Mouse (Mus musculus): ENCODE data around the gene Plekho2. TPM values are rescaled to one million over a fixed set of nuclear protein-coding genes. Genes with fewer than 3 reads are reported as not detected.

Gene Plekho2
- total RNA-seq, 2 experiments from 2014 or later = 13.2 to 17.6 TPM

DNA sequence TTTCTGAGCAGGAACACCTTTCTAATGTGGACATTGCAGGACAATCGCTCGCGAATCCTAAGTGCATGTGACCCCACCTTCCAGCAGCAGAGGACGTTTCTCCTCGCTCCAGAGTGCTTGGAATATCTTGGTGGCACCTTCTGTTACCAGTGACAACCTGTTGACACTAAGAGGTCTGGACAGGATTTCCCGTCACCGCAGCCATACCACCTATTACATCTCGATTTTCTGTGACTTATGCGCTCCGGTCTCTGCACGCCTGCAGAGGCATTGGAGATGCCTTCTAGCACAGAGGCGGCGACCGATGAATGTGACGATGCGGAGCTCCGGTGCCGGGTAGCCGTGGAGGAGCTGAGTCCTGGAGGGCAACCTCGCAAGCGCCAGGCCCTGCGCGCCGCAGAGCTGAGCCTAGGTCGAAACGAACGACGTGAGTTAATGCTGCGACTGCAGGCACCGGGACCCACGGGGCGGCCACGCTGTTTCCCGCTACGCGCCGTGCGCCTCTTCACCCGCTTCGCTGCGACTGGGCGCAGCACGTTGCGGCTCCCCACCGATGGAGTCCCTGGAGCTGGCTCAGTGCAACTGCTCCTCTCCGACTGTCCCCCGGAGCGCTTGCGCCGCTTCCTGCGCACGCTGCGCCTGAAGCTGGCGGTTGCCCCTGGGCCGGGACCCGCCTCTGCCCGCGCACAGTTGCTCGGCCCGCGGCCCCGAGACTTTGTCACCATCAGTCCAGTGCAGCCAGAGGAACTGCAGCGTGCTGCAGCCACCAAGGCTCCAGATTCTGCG lies 7.9 kb upstream of the Plekho2 start:
- intact Hi-C loops (cut with DNase I) = no loop called here
- DNase-seq (ENCODE audit: low spot score in 2 of 2) = peak; percentile 28 to 38

- intact Hi-C loops (cut with DNase I) = no loop called here
- no peak for DNase-seq (ENCODE audit: low spot score in 2 of 2)
These were observed 7.4 kb upstream of the Plekho2 start for GRCm38 (mm10) chr9:65587270-65587572.

DNA sequence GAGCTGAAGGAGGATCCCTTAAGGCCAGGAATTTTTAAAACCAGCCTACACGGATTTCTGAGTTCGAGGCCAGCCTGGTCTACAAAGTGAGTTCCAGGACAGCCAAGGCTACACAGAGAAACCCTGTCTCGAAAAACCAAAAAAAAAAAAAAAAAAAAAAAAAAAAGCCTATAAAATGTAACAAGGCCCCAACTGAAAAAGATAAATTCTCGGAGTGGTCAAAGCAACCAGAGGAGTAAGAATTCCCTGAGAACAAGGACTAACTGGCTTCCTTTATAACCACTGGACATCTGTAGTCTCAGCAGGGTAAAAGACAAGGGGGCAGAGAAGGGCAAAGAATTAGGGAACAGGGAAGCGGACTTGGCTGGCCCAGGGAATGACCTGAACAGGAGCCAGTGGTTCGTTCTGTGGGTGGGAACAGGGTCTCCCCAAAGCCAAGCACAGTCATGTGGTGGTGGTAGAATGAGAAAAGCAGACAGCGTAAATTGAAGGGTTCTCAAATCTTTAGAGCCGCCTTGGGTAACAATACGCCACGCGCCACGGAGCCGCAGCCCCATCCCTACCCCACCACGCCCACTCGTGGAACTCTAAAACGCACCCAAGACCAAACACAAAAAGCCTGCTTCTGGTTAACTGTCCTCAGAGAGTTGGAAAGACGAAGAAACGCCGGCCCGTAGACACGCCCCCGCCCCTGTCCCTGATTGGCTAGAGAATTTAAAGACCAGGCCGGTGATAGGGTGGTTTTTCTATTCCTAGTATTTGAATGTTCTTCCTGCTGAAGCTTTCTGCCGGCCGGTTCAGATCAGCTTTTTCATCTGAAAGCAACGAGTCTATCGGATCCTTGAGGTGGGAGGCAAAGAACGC lies 6.8 kb upstream of the Plekho2 start, which contains the start of gene Pif1:
Gene Pif1 (plus strand): TSS at position 755 of the 864 bp plus-strand sequence.
- peak; percentile 51 to 70 for DNase-seq (ENCODE audit: low spot score in 2 of 2)
- intact Hi-C loops (cut with DNase I) = no loop called here

DNA sequence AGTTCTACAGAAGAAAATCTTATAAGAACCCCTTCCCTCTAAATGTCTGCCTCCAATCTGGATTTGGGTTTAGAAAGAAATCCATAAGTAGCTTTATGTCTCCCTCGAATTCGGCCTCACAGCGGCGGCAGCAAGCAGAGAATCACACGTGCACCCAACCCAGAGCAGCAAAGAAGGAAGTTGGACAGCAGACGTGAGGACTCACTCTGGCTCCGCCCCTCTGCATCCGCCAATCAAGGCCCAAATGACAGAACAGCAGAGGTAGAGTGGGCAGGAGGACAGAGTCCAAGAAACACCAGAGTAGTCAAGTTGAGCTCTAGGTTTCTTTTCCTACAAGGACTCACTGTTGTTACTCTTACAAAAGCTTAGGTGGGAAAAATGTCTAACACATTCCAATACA lies 3.2 kb upstream of the Plekho2 start:
- no peak for DNase-seq (ENCODE audit: low spot score in 2 of 2)
- intact Hi-C loops (cut with DNase I) = loop anchor here (5.0 kb wide), 1 partner anchor 121 kb away; the partner anchor contains the start of gene Spg21

DNA sequence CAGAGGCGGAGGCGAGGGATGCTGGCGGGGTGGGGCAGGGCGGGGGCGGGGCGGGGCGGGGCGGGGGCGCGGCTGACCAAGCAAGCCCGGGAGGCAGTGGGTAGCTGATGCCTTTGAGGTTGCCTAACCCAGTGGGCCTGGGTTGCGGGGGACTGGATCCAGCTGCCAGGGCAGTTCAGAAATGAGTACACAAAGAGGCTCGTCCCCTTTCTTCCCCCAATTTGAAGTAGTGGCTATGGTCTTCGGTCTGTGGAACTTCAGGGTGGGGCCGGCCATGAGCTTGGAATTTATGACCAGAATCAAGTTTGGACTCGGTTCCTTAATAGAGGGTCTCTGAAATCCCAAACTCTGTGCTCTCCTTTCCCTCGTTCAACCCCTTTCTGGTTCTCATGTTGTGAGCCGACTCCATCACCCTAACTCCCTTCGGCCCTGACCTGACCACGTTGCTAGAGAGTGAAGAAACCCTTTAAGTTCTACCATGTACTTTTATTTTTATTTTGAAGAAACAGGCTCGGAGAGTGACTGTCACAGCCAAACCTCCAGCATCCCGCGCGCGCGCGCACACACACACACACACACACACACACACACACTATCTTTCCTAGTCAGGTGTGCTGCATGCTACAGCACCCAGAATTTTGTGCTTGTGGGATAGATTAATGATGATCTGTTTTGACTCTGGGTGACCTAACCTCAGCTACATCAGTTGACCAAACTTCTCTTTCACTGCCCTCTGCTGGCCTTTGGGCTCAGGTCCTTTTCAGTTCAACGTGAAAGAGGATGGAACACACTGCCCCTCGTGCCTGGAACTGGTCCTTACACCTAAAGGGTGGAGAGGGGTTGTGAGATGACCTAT lies 789 bp upstream of the Plekho2 start:
- intact Hi-C loops (cut with DNase I) = loop anchor here (1.0 to 5.0 kb wide), 2 partner anchors 56 to 118 kb away; partner anchors contain the start of gene Spg21
- peak; percentile 59 to 68 for DNase-seq (ENCODE audit: low spot score in 2 of 2)

DNA sequence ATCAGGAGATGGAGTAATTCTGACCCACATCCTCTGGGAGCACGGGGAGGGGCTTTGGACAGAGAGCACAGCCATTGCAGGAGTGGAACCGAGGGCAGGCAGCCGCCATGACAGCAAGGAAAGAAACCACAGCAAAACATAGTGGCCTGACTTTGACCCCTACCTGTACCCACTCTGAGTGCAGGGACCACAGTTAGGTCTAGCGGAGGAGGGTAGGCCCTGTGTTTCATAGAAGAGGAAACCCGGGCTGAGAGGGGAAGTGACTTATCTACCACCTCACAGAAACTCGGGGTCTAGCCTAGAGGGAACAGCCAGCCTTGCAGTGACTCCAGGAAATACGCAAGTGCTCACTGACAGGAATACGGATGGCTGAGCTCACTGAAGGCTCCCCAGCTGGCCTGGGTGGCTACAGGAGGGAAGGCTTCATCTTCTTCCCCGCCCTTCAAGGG lies 1.0 kb downstream of the Plekho2 start:
- intact Hi-C loops (cut with DNase I) = no loop called here
- DNase-seq (ENCODE audit: low spot score in 2 of 2) = no peak

- no peak for DNase-seq (ENCODE audit: low spot score in 2 of 2)
- intact Hi-C loops (cut with DNase I) = loop anchor here (2.0 kb wide), 1 partner anchor 15 kb away; no protein-coding TSS in a partner anchor
These were observed 2.2 kb downstream of the Plekho2 start for GRCm38 (mm10) chr9:65577511-65578196.

GRCm38 (mm10) chr9:65576861-65577510 lies 2.9 kb downstream of the Plekho2 start:
- intact Hi-C loops (cut with DNase I) = loop anchor here (2.0 kb wide), 1 partner anchor 14 kb away; no protein-coding TSS in a partner anchor
- DNase-seq (ENCODE audit: low spot score in 2 of 2) = no peak

DNA sequence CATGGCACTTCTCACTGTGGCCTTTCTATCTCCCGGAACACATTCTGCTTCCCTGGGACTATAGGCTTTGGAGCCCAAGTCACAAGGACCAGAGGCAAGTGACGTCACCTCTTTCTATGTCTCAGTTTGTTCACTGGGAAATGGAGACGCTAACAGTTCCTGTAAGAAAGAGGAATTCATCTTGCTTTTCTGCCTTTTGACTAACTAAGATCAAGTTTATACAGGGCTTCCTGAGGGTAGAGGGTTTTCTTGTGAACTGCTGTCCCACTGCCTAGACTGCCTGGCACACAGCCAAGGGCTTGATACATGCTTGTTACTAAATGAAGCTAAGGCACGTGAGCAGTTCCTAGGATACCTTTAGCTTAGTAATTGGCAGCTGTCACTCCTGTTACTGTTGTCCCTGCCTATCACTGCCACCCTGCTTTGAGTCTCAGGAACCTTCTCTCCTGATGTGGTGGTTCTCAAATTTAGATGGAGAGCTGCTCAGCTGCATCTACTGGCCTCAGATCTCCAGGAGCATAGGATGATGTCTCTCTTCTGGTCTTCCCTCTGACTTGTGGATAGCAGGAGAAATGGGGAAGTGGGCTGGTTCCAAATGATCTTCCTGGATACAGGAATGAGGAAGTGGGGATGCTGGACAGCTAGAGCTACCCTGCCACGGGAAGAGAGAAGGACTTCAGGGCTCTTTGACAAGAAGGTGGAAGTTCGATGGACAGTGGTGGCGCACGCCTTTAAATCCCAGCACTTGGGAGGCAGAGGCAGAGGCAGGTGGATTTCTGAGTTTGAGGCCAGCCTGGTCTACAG lies 4.2 kb downstream of the Plekho2 start:
- DNase-seq (ENCODE audit: low spot score in 2 of 2) = no peak
- intact Hi-C loops (cut with DNase I) = loop anchor here (2.0 kb wide), 1 partner anchor 13 kb away; no protein-coding TSS in a partner anchor

DNA sequence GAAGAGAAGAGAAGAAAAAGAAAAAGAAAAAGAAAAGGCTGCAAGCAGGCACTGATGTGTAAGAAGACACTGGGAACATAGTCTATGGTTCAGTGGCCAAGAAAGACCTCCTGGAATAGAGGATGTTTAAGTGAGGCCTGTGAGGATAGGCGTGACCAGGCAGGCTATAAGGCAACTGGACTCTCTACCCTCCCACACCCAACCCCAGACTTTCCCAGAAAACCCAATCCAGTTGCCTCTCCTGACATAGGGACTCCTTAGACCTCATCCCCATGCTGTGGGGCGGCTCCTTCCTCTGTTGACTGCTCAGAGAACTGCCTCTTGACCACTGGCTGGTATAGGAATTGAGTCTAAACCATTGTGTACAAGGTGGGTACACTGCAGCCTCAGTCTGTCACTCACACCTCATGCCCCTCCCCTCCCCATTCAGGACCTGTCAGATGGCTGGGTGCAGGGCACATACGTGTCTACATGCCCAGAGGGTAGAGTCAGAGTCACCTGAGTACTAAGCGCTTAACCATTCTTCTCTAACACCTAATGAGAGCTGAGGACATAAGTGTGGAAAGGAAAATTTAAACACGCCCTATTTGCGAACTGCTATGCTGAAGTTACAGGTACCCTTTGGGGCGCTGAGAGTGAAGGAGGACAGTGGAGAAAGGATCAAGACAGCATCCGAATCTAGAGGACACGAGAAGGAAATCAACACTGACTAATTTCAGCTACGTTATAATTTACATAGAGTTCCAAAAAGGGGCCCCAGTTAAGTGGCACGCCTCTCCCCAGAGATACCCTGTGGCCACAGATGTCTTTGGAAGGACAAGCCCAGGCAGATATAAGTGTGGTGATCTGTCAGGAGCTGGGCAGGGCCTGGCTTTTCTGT lies 5.1 kb downstream of the Plekho2 start:
- DNase-seq (ENCODE audit: low spot score in 2 of 2) = no peak
- intact Hi-C loops (cut with DNase I) = no loop called here

- intact Hi-C loops (cut with DNase I) = no loop called here
These were observed 7.0 kb downstream of the Plekho2 start for GRCm38 (mm10) chr9:65572837-65573236.

DNA sequence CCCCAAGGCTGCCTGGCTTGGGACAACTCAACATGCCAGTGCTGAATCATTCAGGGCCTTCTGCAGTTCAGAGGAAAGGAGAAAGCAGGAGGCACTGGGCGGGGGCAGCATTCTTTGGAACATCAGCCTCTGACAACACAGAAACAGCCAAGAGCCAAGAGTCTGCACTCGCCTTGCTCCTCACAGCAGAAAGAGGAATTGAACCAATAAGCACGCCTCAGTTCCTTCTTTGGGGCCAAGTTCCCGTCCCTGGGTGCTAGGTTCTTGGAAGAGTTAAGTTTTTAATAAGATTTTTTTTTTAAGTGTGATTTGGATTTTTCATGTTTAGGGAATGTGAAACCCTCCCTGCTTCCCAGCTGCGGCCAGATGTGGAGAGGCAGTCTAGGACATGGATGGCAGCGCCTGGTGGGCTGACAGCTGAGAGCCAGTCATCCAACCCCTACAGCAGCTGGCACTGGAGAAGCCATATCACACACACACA lies 10.3 kb downstream of the Plekho2 start:
- intact Hi-C loops (cut with DNase I) = no loop called here
- no peak for DNase-seq (ENCODE audit: low spot score in 2 of 2)

More at GRCm38 (mm10) chr9:65572837-65573236, 7.0 kb downstream of the Plekho2 start:
- no peak for DNase-seq (ENCODE audit: low spot score in 2 of 2)

DNA sequence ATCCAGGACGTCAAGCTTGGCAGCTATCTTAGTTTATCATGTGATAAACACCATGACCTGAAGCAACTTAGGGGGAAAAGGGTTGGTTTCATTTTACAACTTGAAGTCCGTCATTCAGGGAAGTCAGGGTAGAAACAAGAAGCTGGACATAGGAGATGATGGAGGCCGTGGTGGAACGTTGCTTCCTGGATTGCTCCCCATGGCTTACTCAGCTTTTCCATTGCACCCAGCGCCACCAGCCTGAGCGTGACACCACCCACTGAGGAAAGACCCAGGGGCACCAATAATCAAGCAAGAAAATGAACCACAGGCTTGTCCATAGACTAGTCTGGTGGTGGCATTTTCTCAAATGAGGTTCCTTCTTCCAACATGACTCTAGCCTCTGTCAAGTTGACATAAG lies 11.1 kb downstream of the Plekho2 start:
- intact Hi-C loops (cut with DNase I) = no loop called here
- no peak for DNase-seq (ENCODE audit: low spot score in 2 of 2)

DNA sequence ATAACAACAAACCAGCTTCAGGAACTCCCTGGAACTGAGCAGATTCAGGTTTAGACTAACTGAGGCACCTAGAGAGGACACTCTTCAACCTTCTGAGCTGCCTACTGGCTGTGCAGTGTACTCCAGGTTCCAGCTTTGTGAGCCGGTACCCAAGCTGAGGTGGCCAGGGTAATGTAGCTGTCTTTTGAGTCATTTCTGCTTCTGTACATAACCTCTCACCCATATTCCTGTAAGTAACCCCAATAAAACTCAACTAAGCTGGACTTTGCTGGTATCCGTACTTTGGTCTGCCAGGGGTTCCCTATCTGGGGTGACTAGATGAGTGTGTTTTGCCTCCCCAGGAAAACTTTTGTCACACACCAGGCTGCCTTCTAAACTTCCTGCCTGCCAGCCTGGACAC lies 15.1 kb downstream of the Plekho2 start:
- DNase-seq (ENCODE audit: low spot score in 2 of 2) = no peak
- intact Hi-C loops (cut with DNase I) = no loop called here

DNA sequence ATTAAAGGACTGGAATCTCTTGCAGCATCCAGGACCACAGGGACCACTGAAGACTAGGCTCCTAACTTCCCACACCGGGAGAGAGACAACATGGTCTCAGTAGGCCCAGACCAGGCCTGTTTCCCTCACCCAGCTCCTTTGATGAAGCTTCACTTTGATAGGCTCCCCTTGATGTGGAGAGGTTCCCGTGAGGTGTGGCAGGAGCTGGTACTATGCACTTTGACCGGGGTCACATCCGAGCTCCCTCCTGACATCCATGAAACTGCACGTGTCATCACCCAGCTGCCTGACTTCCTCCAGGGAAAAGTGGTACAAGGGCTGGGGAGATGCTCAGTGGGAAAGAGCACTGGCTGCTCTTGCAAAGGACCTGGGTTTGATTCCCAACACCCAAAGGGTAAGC lies 16.8 kb downstream of the Plekho2 start:
- intact Hi-C loops (cut with DNase I) = loop anchor here (2.0 kb wide), 1 partner anchor 14 kb away; no protein-coding TSS in a partner anchor
- DNase-seq (ENCODE audit: low spot score in 2 of 2) = no peak

DNA sequence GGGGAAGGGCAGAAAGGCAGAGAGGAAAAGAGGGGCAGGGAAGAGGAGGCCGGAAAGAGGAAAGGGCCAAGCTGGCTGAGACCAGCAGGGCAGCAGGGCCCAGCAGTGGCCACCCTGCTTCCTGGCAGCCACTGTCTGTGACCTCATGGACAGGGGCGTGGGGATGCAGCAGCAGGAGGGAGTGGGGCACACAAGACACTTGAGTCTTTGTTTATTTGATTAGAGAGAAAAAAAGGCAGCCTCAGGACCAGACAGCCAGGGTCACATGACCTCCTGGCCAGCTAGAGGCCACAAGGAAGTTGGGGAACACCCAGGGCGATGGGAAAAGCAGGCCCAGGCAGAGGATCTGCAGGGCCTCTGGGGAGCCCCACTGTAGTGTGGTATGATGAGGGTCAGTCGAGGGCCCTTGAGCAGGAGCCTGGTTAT lies 17.7 kb downstream of the Plekho2 start:
- intact Hi-C loops (cut with DNase I) = loop anchor here (2.0 kb wide), 1 partner anchor 15 kb away; no protein-coding TSS in a partner anchor
- DNase-seq (ENCODE audit: low spot score in 2 of 2) = peak; percentile 50 to 52
